ENCODE assay signal across 34 mouse cellular contexts in genomic region chr4:107274511-107274910, GRCm38 (mm10). TPM values are rescaled to one million over a fixed set of nuclear protein-coding genes. Genes with fewer than 3 reads are reported as not detected.
DNase-seq lines count a peak whose midpoint lies in the region; ATAC-seq and TF ChIP-seq lines count a peak whose summit lies in the region.
"Had no signal": no experiment of that assay in that cellular context is flagged by ENCODE, and none has a peak within 500 bp of the region (broad histone marks: within the 10 kb centered on the region; RNA-seq: fewer than 3 reads in every experiment).

No protein-coding gene starts in this region.

- DNase-seq in kidney, adult 11 months: peak; percentile 53
- no peak for DNase-seq in midbrain, postnatal 0 days (ENCODE audit: low spot score)
- DNase-seq in midbrain, embryonic 10.5 days (ENCODE audit: low spot score): no peak
- peak; percentile 60 to 77 for DNase-seq in kidney, postnatal 25 days
- no peak for DNase-seq in stomach, postnatal 0 days (ENCODE audit: low spot score)
- no peak for DNase-seq in adrenal gland, adult 8-10 months
- DNase-seq: adrenal gland, postnatal 10 days; B cell, adult 2 months; cerebellum, adult 8-10 months; cerebellum, postnatal 36 days; gastrocnemius, postnatal 10 days; heart, adult 18-20 months; left cerebral cortex, postnatal 4 days; liver, embryonic 13.5 days; lung, adult 2 months; lung, postnatal 14 days; right cerebral cortex, postnatal 4 days; thymus, postnatal 25 days had no signal

- peaks cover 13% of the 10 kb centered on the region for H3K36me3 ChIP-seq in kidney, embryonic 15.5 days
- H3K36me3 ChIP-seq in midbrain, postnatal 0 days (ENCODE audit: insufficient read depth, low read length): no peaks in the 10 kb centered on the region
- H3K36me3 ChIP-seq in midbrain, embryonic 10.5 days: no peaks in the 10 kb centered on the region
- no peaks in the 10 kb centered on the region for H3K36me3 ChIP-seq in stomach, postnatal 0 days (ENCODE audit: control insufficient read depth, insufficient read depth, low read length)
- H3K36me3 ChIP-seq: hindbrain, embryonic 15.5 days; liver, embryonic 13.5 days; midbrain, embryonic 12.5 days had no signal

- H3K9ac ChIP-seq in kidney, embryonic 15.5 days: no peak overlapping the region
- H3K9ac ChIP-seq in midbrain, postnatal 0 days (replicated peaks; ENCODE audit: low read length, poor library complexity, severe bottlenecking): peak overlapping the region; percentile 13; the same call in 1 of the 2 replicates
- no peak overlapping the region for H3K9ac ChIP-seq in stomach, postnatal 0 days (ENCODE audit: low read length)
- H3K9ac ChIP-seq: hindbrain, embryonic 15.5 days; liver, embryonic 13.5 days; midbrain, embryonic 12.5 days; neural tube, embryonic 12.5 days had no signal

- H3K27ac ChIP-seq in kidney, embryonic 15.5 days: no peak overlapping the region
- H3K27ac ChIP-seq in midbrain, postnatal 0 days (ENCODE audit: low read depth, low read length): no peak overlapping the region
- no peak overlapping the region for H3K27ac ChIP-seq in midbrain, embryonic 10.5 days (replicated peaks)
- no peak overlapping the region for H3K27ac ChIP-seq in stomach, postnatal 0 days (replicated peaks)
- H3K27ac ChIP-seq: hindbrain, embryonic 15.5 days; liver, embryonic 13.5 days; midbrain, embryonic 12.5 days; neural tube, embryonic 12.5 days had no signal

- H3K4me1 ChIP-seq in kidney, embryonic 15.5 days: 0 out of 2 replicates have a peak, but pooled peaks cover 5% of the 10 kb centered on the region
- H3K4me1 ChIP-seq in midbrain, postnatal 0 days (ENCODE audit: insufficient read depth, low read length): peaks cover 4% of the 10 kb centered on the region; the same call in 1 of the 2 replicates
- H3K4me1 ChIP-seq in midbrain, embryonic 10.5 days: peaks cover 17% of the 10 kb centered on the region
- no peaks in the 10 kb centered on the region for H3K4me1 ChIP-seq in stomach, postnatal 0 days (replicated peaks; ENCODE audit: control insufficient read depth, insufficient read depth)
- H3K4me1 ChIP-seq: liver, embryonic 13.5 days had no signal

- TF ChIP-seq CTCF in midbrain, postnatal 0 days (IDR thresholded peaks at IDR 0.05): no peak
- no peak for TF ChIP-seq CTCF in stomach, postnatal 0 days (IDR thresholded peaks at IDR 0.05; ENCODE audit: low read depth)

- ATAC-seq in kidney, embryonic 15.5 days (replicated peaks; ENCODE audit: low FRiP score): no peak
- ATAC-seq in midbrain, postnatal 0 days (ENCODE audit: low FRiP score): no peak
- no peak for ATAC-seq in stomach, postnatal 0 days (ENCODE audit: low FRiP score, low TSS enrichment)
- ATAC-seq: activated CD4-positive, CD25-positive, alpha-beta regulatory T cell, adult 4 months; forebrain, embryonic 14.5 days had no signal

- WGBS in kidney, embryonic 15.5 days: 62% methylated on average over 5 of the region's 5 CpGs
- WGBS in midbrain, postnatal 0 days: 81% methylated on average over 5 of the region's 5 CpGs
- 90% methylated on average over 5 of the region's 5 CpGs for WGBS in midbrain, embryonic 10.5 days
- 61% methylated on average over 5 of the region's 5 CpGs for WGBS in stomach, postnatal 0 days

- no peak overlapping the region for H3K4me3 ChIP-seq in kidney, embryonic 15.5 days (replicated peaks)
- no peak overlapping the region for H3K4me3 ChIP-seq in midbrain, postnatal 0 days (ENCODE audit: low read depth, low read length)
- H3K4me3 ChIP-seq in midbrain, embryonic 10.5 days: no peak overlapping the region
- H3K4me3 ChIP-seq in stomach, postnatal 0 days (ENCODE audit: low read depth, low read length): no peak overlapping the region
- H3K4me3 ChIP-seq: hindbrain, embryonic 15.5 days; liver, embryonic 13.5 days; midbrain, embryonic 12.5 days; neural tube, embryonic 12.5 days had no signal

- H3K9me3 ChIP-seq in kidney, embryonic 15.5 days (replicated peaks): no peaks in the 10 kb centered on the region
- H3K9me3 ChIP-seq in midbrain, postnatal 0 days (ENCODE audit: low read length): no peaks in the 10 kb centered on the region
- no peaks in the 10 kb centered on the region for H3K9me3 ChIP-seq in midbrain, embryonic 10.5 days (replicated peaks)
- H3K9me3 ChIP-seq in stomach, postnatal 0 days (ENCODE audit: control insufficient read depth, low read length): no peaks in the 10 kb centered on the region
- H3K9me3 ChIP-seq: hindbrain, embryonic 15.5 days; liver, embryonic 13.5 days; midbrain, embryonic 12.5 days; neural tube, embryonic 12.5 days had no signal

- no peak overlapping the region for H3K4me2 ChIP-seq in kidney, embryonic 15.5 days
- no peak overlapping the region for H3K4me2 ChIP-seq in midbrain, postnatal 0 days (ENCODE audit: low read depth, low read length, poor library complexity, severe bottlenecking)
- no peak overlapping the region for H3K4me2 ChIP-seq in stomach, postnatal 0 days (replicated peaks; ENCODE audit: low read depth)
- H3K4me2 ChIP-seq: hindbrain, embryonic 15.5 days; liver, embryonic 13.5 days; midbrain, embryonic 12.5 days; neural tube, embryonic 12.5 days had no signal

- TF ChIP-seq EP300 in stomach, postnatal 0 days (optimal IDR thresholded peaks at IDR 0.05): no peak

- no peaks in the 10 kb centered on the region for H3K27me3 ChIP-seq in kidney, embryonic 15.5 days
- H3K27me3 ChIP-seq in midbrain, postnatal 0 days (ENCODE audit: insufficient read depth, low read length): no peaks in the 10 kb centered on the region
- H3K27me3 ChIP-seq in midbrain, embryonic 10.5 days (ENCODE audit: low read depth, poor library complexity, severe bottlenecking): peaks cover 43% of the 10 kb centered on the region
- H3K27me3 ChIP-seq in stomach, postnatal 0 days (ENCODE audit: control insufficient read depth, insufficient read depth, low read length): no peaks in the 10 kb centered on the region
- H3K27me3 ChIP-seq: hindbrain, embryonic 15.5 days; liver, embryonic 13.5 days; neural tube, embryonic 12.5 days had no signal

RNA-seq across cellular contexts. Expression of gene Hspb11, which starts 21.1 kb away (rescaled TPM):
- polyA plus RNA-seq in kidney, embryonic 15.5 days (2015; fragmentation: Nextera tagmentation; extraction: Ambion mirVana): 40.4 and 40.8 TPM in 2 replicates
- total RNA-seq in midbrain, postnatal 0 days (2014; rRNA removed): 10.6 and 12.8 TPM in 2 replicates
- 29.7 and 33.2 TPM in 2 replicates for polyA plus RNA-seq in midbrain, postnatal 0 days (2015; fragmentation: Nextera tagmentation; extraction: Ambion mirVana)
- polyA plus RNA-seq in midbrain, embryonic 10.5 days (2016; fragmentation: Nextera tagmentation; extraction: Ambion mirVana): 25.6 and 25.9 TPM in 2 replicates
- 32.7 and 33.0 TPM in 2 replicates for polyA plus RNA-seq in stomach, postnatal 0 days (2015; fragmentation: Nextera tagmentation; extraction: Ambion mirVana)
- 10 to 100 TPM; 16.2 to 23.9 (median 20.9) TPM for total RNA-seq in adrenal gland, adult 8-10 months (2022)

RNA-seq across cellular contexts. Expression of gene Lrrc42, which starts 21.2 kb away (rescaled TPM):
- polyA plus RNA-seq in kidney, embryonic 15.5 days (2015; fragmentation: Nextera tagmentation; extraction: Ambion mirVana): 97.1 and 99.9 TPM in 2 replicates
- total RNA-seq in midbrain, postnatal 0 days (2014; rRNA removed): 15.0 and 16.3 TPM in 2 replicates
- polyA plus RNA-seq in midbrain, postnatal 0 days (2015; fragmentation: Nextera tagmentation; extraction: Ambion mirVana): 35.5 and 36.3 TPM in 2 replicates
- 75.0 and 83.0 TPM in 2 replicates for polyA plus RNA-seq in midbrain, embryonic 10.5 days (2016; fragmentation: Nextera tagmentation; extraction: Ambion mirVana)
- polyA plus RNA-seq in stomach, postnatal 0 days (2015; fragmentation: Nextera tagmentation; extraction: Ambion mirVana): 28.1 and 29.3 TPM in 2 replicates
- 10 to 100 TPM; 24.4 to 36.1 (median 30.6) TPM for total RNA-seq in adrenal gland, adult 8-10 months (2022)

RNA-seq across cellular contexts. Expression of gene Dio1, which starts 32.5 kb away (rescaled TPM):
- polyA plus RNA-seq in kidney, embryonic 15.5 days (2015; fragmentation: Nextera tagmentation; extraction: Ambion mirVana): 0.21 and 0.32 TPM in 2 replicates
- not detected in 2 replicates for total RNA-seq in midbrain, postnatal 0 days (2014; rRNA removed)
- polyA plus RNA-seq in midbrain, postnatal 0 days (2015; fragmentation: Nextera tagmentation; extraction: Ambion mirVana): not detected in 2 replicates
- not detected in 2 replicates for polyA plus RNA-seq in midbrain, embryonic 10.5 days (2016; fragmentation: Nextera tagmentation; extraction: Ambion mirVana)
- polyA plus RNA-seq in stomach, postnatal 0 days (2015; fragmentation: Nextera tagmentation; extraction: Ambion mirVana): 0.87 and 0.93 TPM in 2 replicates
- not detected for total RNA-seq in adrenal gland, adult 8-10 months (2022)
- total RNA-seq: heart, adult 18-20 months; hematopoietic stem cell, adult 5-6 weeks; layer of hippocampus, postnatal 10 days; left cerebral cortex, adult 8-10 months; left cerebral cortex, postnatal 4 days; megakaryocyte progenitor cell, adult 5-6 weeks; MEL had no signal
- polyA plus RNA-seq: activated CD4-positive, CD25-positive, alpha-beta regulatory T cell, adult 4 months; brain, embryonic 14.5 days; embryonic facial prominence, embryonic 14.5 days; forebrain, embryonic 14.5 days; frontal cortex, adult 2 months; heart, embryonic 14.5 days; hindbrain, embryonic 15.5 days; liver, embryonic 13.5 days; midbrain, embryonic 12.5 days; neural tube, embryonic 12.5 days; stomach, embryonic 14.5 days had no signal

RNA-seq across cellular contexts. Expression of gene Yipf1, which starts 39.7 kb away (rescaled TPM):
- 51.6 and 54.7 TPM in 2 replicates for polyA plus RNA-seq in kidney, embryonic 15.5 days (2015; fragmentation: Nextera tagmentation; extraction: Ambion mirVana)
- 53.3 and 58.5 TPM in 2 replicates for total RNA-seq in midbrain, postnatal 0 days (2014; rRNA removed)
- 58.9 and 60.8 TPM in 2 replicates for polyA plus RNA-seq in midbrain, postnatal 0 days (2015; fragmentation: Nextera tagmentation; extraction: Ambion mirVana)
- 37.8 and 42.6 TPM in 2 replicates for polyA plus RNA-seq in midbrain, embryonic 10.5 days (2016; fragmentation: Nextera tagmentation; extraction: Ambion mirVana)
- polyA plus RNA-seq in stomach, postnatal 0 days (2015; fragmentation: Nextera tagmentation; extraction: Ambion mirVana): 67.9 and 68.8 TPM in 2 replicates
- 10 to 100 TPM; 54.4 to 81.5 (median 68.7) TPM for total RNA-seq in adrenal gland, adult 8-10 months (2022)

Comparison
In these comparisons a context has a peak if more than half of its experiments do, and no peak if none do; other contexts are left out.
1. DNase-seq: peak in kidney, adult 11 months (single experiment) and kidney, postnatal 25 days (2 of 2); none in midbrain, postnatal 0 days (single experiment), midbrain, embryonic 10.5 days (single experiment), stomach, postnatal 0 days (single experiment) and adrenal gland, adult 8-10 months (single experiment).